Mouse (Mus musculus) stomach, embryonic 16.5 days (tissue): ENCODE data around the gene Gltp. TPM values are rescaled to one million over a fixed set of nuclear protein-coding genes. Genes with fewer than 3 reads are reported as not detected.
A peak's percentile ranks its signal among the peaks of the same experiment; 100 is the strongest.

Experiments used
- ATAC-seq: fragments of 200-750 bp; cut with Nextera tagmentation; 2 replicates; pipeline ENCODE4 v1.8.0; 2017; ENCODE audit warnings: moderate number of reproducible peaks, moderate TSS enrichment; ENCODE audit not compliant: insufficient read depth, low FRiP score
- H3K27ac ChIP-seq: fragments of 300-500 bp; sonication (generic); 2 replicates; pipeline ENCODE4 v1.5.1; 2014; ENCODE audit warnings: low read length
- H3K27me3 ChIP-seq: fragments of 300-500 bp; sonication (generic); 2 replicates; pipeline ENCODE4 v1.6.1; 2014; ENCODE audit warnings: low read length, control low read depth, mixed read lengths; ENCODE audit not compliant: control insufficient read depth, insufficient read depth
- H3K36me3 ChIP-seq: fragments of 300-500 bp; sonication (generic); 2 replicates; pipeline ENCODE4 v1.6.1; 2014; ENCODE audit warnings: low read length; ENCODE audit not compliant: control insufficient read depth, insufficient read depth
- H3K4me1 ChIP-seq: fragments of 300-500 bp; sonication (generic); 2 replicates; pipeline ENCODE4 v1.6.1; 2014; ENCODE audit warnings: low read length, control low read depth, mixed read lengths; ENCODE audit not compliant: control insufficient read depth, insufficient read depth
- H3K4me2 ChIP-seq: fragments of 300-500 bp; sonication (generic); 2 replicates; pipeline ENCODE4 v1.6.1; 2014; ENCODE audit warnings: low read depth, low read length, mixed read lengths
- H3K4me3 ChIP-seq: fragments of 300-500 bp; sonication (generic); replicated peaks from 2 replicates; pipeline ENCODE4 v1.5.1; 2014; ENCODE audit warnings: mild to moderate bottlenecking, low read length
- H3K9ac ChIP-seq: fragments of 300-500 bp; sonication (generic); 2 replicates; pipeline ENCODE4 v1.6.1; 2014; ENCODE audit warnings: low read length
- H3K9me3 ChIP-seq: fragments of 300-500 bp; sonication (generic); replicated peaks from 2 replicates; pipeline ENCODE4 v1.6.1; 2016; ENCODE audit warnings: low read length, control low read depth; ENCODE audit not compliant: control insufficient read depth
- WGBS: fragments of 180-500 bp; shearing (Covaris S2); extraction: QIAGEN DNeasy Blood & Tissue Kit; methylation state at CpG from one replicate; pipeline ENCODE4 v1.1.7; 2014; 5-methylcytosine and 5-hydroxymethylcytosine counted together
- polyA plus RNA-seq: library from polyadenylated mRNA; unstranded; fragments of >200 nt; fragmentation: Nextera tagmentation; extraction: Ambion mirVana; gene quantifications from 2 replicates; pipeline ENCODE4 v1.2.1, GENCODE M21; 2015

Gltp gene
- polyA plus RNA-seq, 1 experiment from 2014 or later: 208 TPM

- Histone ChIP-seq H3K4me1 (peaks cover 6% of the 10 kb centered on the region), H3K9me3 (no peaks in the 10 kb centered on the region), H3K27ac (no peak overlapping the region), H3K4me2 (peak overlapping the region; percentile 70), H3K9ac (peak overlapping the region; percentile 87), H3K36me3 (peaks cover 10% of the 10 kb centered on the region; the same call in 1 of the 2 replicates), H3K27me3 (no peaks in the 10 kb centered on the region), H3K4me3 (peak overlapping the region; percentile 94)
- no peak for ATAC-seq
- WGBS: 53% methylated on average over 15 of the region's 15 CpGs
Measured at GRCm38 (mm10) chr5:114708491-114708890, 17.7 kb upstream of the Gltp start.

- ATAC-seq: peak; percentile 80; the same call in 1 of the 2 replicates
- WGBS: 3% methylated on average over 49 of the region's 49 CpGs
- Histone ChIP-seq H3K27me3 (no peaks in the 10 kb centered on the region), H3K4me3 (peak within 1 kb of the TSS; percentile 94), H3K36me3 (0 out of 2 replicates have a peak, but pooled peaks cover 6% of the 10 kb centered on the region), H3K9ac (peak within 1 kb of the TSS; percentile 87), H3K27ac (no peak within 1 kb of the TSS), H3K9me3 (no peaks in the 10 kb centered on the region), H3K4me2 (peak within 1 kb of the TSS; percentile 70), H3K4me1 (peaks cover 6% of the 10 kb centered on the region)
Measured at GRCm38 (mm10) chr5:114707265-114708068, 16.7 kb upstream of the Gltp start, which contains the start of gene Tchp. Tchp (plus strand) TSS chr5:114707760.

- ATAC-seq: peak; percentile 34; the same call in 1 of the 2 replicates
Measured at GRCm38 (mm10) chr5:114702403-114703392, 11.9 kb upstream of the Gltp start.

GRCm38 (mm10) chr5:114699015-114699414, 8.2 kb upstream of the Gltp start:
- Histone ChIP-seq H3K9ac (no peak overlapping the region), H3K36me3 (no peaks in the 10 kb centered on the region), H3K9me3 (no peaks in the 10 kb centered on the region), H3K27me3 (no peaks in the 10 kb centered on the region), H3K4me2 (no peak overlapping the region), H3K27ac (no peak overlapping the region), H3K4me3 (no peak overlapping the region), H3K4me1 (no peaks in the 10 kb centered on the region)
- 49% methylated on average over 7 of the region's 7 CpGs for WGBS
- no peak for ATAC-seq

More at GRCm38 (mm10) chr5:114702403-114703392, 11.9 kb upstream of the Gltp start:
- H3K4me3 ChIP-seq: no peak overlapping the region
- no peak overlapping the region for H3K9ac ChIP-seq
- no peaks in the 10 kb centered on the region for H3K9me3 ChIP-seq
- no peak overlapping the region for H3K27ac ChIP-seq
- H3K4me2 ChIP-seq: no peak overlapping the region
- H3K36me3 ChIP-seq: no peaks in the 10 kb centered on the region
- no peaks in the 10 kb centered on the region for H3K27me3 ChIP-seq
- no peaks in the 10 kb centered on the region for H3K4me1 ChIP-seq
- WGBS: 52% methylated on average over 14 of the region's 14 CpGs

GRCm38 (mm10) chr5:114698044-114698746, 7.4 kb upstream of the Gltp start:
- H3K9me3 ChIP-seq: no peaks in the 10 kb centered on the region
- no peak overlapping the region for H3K27ac ChIP-seq
- H3K9ac ChIP-seq: no peak overlapping the region
- H3K36me3 ChIP-seq: no peaks in the 10 kb centered on the region
- no peak overlapping the region for H3K4me3 ChIP-seq
- H3K27me3 ChIP-seq: no peaks in the 10 kb centered on the region
- H3K4me1 ChIP-seq: no peaks in the 10 kb centered on the region
- ATAC-seq: no peak
- no peak overlapping the region for H3K4me2 ChIP-seq
- WGBS: 88% methylated on average over 19 of the region's 19 CpGs

- Histone ChIP-seq H3K27ac (no peak overlapping the region), H3K4me3 (no peak overlapping the region), H3K36me3 (no peaks in the 10 kb centered on the region), H3K27me3 (no peaks in the 10 kb centered on the region), H3K9ac (no peak overlapping the region), H3K9me3 (no peaks in the 10 kb centered on the region), H3K4me1 (no peaks in the 10 kb centered on the region), H3K4me2 (no peak overlapping the region)
- ATAC-seq: no peak
- WGBS: 79% methylated on average over 17 of the region's 17 CpGs
Measured at GRCm38 (mm10) chr5:114696939-114697338, 6.2 kb upstream of the Gltp start.

GRCm38 (mm10) chr5:114695775-114696174, 5.0 kb upstream of the Gltp start:
- Histone ChIP-seq H3K4me3 (no peak overlapping the region), H3K4me1 (peaks cover 5% of the 10 kb centered on the region; the same call in 1 of the 2 replicates), H3K27me3 (no peaks in the 10 kb centered on the region), H3K27ac (no peak overlapping the region), H3K9me3 (no peaks in the 10 kb centered on the region), H3K9ac (no peak overlapping the region), H3K36me3 (no peaks in the 10 kb centered on the region), H3K4me2 (no peak overlapping the region)
- no peak for ATAC-seq
- WGBS: 65% methylated on average over 5 of the region's 5 CpGs

GRCm38 (mm10) chr5:114689700-114690366, 951 bp downstream of the Gltp start:
- peak; percentile 18; the same call in 1 of the 2 replicates for ATAC-seq
- Histone ChIP-seq H3K27me3 (no peaks in the 10 kb centered on the region), H3K4me3 (peak overlapping the region; percentile 72), H3K36me3 (no peaks in the 10 kb centered on the region), H3K4me1 (peaks cover 19% of the 10 kb centered on the region), H3K9me3 (no peaks in the 10 kb centered on the region), H3K27ac (peak overlapping the region; percentile 77), H3K9ac (peak overlapping the region; percentile 86), H3K4me2 (peak overlapping the region; percentile 86)
- WGBS: 14% methylated on average over 16 of the region's 16 CpGs
